Mouse (Mus musculus) retina, postnatal 1 day (tissue): Measurements from ENCODE around the gene Apol6.
"Not testable (repeated sequence)": the region's sequence is repeated elsewhere in the genome, so short reads cannot be mapped to it uniquely, and the experiment has no call there.

Experiments
- DNase-seq: peaks from one replicate; pipeline ENCODE4 v3.0.0-alpha.2; 2012

The Apol6 gene

DNA sequence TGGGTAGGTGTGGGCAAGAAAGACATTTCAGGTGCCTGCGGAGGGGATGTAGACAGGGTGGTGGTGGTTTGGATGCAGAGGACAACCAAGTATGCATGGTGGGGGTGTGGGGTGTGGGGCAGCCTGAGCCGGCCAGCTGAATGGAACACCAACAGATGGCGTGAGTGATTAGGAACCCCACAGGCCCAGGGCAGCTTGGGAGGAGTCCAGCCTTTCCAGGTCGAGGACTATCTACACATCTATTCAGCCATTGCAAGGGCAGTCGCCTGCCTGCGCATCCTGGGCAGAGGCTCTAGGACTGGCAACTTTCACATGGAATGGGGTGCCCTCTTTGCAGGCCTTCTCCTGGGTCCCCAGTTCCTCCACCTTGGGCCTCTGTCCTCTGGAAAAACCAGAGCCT lies 10.0 kb upstream of the Apol6 start:
- DNase-seq: no peak

DNA sequence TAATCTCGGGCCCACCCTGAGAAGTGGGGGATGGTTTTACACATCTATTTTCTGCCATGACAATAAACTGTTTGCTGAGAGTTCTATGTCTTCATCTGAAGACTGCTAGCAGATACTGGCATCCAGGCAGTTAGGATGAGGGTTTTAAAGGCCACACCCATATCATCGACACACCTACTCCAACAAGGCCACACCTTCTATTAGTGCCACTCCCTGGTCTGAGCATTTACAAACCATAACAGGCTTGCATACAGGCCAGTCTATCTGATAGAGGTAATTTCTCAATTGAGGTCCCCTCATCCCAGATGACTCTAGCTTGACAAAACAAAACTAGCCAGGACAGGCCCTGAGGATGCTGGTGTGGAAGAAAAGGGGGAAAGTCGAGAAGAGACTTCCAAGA lies 8.9 kb upstream of the Apol6 start:
- DNase-seq: no peak

DNA sequence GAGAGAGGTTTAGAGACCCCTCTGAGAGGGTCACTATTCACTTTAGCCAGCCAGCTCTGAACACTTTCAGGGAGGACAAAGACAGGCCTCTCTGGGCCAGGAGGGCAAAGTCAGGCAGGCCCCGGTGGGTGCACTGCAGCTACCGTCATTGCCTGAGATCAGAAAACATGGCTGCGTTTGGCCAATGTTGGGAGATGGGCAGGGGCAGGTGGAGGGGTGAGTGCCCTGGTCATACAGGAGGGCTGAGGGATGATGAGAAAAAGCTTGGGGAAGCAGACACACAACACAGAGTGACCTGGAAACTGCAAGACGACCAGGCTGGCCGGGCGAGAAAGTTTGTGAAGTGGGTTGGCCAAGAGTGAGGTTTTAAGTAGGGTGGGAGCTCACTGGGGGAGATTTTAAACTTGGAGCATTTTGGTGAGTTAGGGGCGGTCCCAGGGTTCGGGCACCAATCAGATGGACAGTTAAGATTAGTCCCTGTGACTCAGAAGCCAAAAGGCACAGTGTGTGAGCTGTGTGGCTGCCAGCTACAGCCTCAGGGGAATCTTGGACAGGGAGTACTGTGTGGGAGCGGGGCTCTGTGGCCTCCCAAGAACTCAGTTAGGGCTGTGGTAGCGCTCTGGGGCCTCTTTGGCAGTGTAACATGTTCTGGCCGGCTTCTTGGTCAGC lies 8.1 kb upstream of the Apol6 start:
- no peak for DNase-seq

DNA sequence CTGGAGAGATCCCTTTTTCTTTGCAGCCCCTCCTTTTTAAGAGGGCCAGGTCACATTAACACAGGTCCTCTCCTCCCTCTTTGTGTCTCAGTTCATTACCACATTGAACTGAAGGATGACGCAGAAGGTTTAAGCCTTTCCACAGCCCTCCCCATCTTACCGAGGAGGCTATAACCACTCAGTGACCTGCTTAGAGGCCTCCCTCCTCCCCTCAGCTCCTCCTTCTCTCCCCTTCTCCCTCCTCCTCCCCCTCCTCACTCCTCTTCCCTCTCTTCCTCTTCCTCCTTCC lies 7.6 kb upstream of the Apol6 start:
- DNase-seq: no peak

DNA sequence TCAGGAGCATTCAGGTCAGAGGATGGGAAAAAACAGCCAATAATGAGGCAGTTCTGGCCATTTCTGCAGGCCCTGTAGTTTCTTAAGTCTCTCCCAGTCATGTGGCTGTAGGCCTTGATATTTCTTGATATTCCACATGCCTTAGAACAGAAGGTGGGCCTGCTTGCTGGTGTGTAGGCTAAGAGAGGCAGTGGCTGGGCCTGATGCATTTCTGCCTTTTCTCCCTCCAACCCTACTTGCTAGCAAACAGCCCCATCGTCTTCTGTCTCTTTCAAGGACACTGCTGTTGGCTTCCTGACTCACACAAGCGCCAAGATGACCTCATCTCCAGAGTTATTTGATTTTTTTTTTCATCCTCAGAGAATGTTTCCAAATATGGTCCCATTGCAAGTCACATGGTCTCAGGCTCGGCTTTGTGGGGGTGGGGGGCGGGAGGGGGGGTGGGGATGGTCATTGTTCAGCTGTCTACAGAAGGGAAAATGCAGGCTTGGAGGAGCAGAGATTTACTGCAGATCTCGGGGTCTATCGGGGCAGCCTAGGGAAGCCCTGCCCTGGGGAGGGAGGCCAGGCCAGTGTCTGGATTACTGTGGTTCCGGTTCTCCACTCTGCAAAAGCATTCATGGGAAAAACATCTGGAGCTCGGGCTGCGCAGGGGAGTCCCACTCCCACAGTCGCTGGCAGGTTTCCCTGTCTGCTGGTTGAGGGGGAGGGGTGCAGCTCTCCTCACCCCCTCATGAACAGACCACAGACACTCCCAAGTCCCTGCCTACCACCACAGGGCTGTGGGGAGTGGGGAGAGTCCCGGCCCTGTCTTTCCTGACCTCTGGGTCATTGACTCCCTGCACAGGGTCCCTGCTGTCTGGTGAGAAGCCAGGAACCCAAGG lies 7.0 kb upstream of the Apol6 start:
- no peak for DNase-seq

DNA sequence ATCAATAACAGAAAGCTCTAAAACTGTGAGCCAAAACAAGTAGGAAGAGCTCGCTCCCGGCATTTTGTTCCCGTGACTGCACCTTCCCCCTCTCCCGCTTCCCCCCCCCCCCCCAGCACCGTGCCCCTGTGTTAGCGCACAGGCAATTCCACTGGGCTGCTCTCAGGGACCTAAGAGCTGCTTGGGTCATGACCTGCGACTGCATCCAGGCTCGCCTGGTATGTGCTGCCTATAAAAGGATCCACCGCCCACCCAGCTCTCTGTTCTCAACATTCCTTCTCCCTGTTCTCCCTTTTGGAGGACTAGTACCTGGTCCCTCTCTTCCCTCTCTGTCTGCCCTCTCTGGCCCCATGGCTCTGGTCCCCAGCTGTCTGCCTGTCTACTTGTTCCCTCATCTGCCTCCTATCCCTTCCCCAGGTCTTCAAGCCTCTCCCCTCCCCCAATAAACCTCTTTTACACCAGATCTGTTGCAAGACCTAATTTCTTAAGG lies 5.3 kb upstream of the Apol6 start:
- DNase-seq: no peak

DNA sequence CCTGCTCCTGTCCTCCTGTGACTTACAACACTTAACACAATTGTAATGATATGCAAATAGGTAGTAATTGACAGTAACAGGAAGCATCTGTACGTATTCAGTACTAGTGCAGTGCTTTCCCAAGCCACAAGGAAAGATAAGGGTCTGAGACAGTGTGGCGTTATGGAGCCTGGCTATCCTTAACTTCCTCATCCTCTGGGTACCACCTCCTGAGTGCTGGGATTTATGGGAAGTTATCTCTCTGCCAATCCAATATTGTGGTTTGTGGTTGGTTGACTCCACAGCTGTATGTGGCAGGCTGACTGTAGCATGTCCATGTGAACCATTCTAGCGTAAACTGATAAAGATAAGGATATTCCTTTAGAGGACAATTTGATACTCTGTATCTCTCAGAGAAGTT lies 3.7 kb upstream of the Apol6 start:
- no peak for DNase-seq

DNA sequence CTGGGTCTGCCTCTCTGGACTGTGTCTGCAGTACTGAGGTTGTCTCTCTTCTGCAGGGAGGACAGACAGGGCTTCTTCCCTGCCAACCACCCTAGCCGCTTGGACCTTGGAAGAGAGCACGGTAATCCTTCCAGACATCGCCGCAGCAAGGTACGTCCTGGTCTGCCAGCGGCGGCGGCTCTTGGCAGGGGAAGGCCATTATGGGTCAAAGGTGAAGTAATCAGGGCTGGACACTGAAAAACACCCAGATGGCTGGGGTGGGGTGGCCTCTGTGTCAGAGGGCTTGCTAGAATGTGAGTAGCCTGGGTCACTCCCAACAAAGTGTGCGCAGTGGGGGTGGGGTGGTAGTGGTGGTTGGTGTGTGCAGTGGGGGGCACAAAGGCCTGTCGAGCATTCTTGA lies 1.1 kb downstream of the Apol6 start:
- DNase-seq: no peak

DNA sequence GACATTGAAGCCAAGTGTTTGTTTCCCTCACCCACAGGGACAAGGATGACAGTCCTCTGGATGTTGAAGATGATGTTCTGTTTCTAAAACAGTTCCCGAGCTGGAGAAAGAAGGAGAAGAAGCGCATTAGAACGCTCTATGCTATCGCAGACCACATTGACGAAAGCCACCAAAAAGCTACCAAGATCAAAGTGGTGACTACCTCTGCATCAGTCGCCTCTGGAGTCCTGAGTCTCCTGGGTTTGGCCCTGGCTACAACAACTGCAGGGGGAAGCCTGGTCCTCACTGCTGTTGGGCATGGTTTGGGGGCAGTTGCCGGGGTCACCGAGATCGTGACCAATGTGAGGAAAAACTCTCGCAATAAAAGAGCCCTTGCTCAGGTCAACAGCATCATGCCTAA lies 6.0 kb downstream of the Apol6 start, which contains the start of gene Mb:
Gene Mb (minus strand): TSS at position 101 of the 400 bp plus-strand sequence.
- no peak for DNase-seq

DNA sequence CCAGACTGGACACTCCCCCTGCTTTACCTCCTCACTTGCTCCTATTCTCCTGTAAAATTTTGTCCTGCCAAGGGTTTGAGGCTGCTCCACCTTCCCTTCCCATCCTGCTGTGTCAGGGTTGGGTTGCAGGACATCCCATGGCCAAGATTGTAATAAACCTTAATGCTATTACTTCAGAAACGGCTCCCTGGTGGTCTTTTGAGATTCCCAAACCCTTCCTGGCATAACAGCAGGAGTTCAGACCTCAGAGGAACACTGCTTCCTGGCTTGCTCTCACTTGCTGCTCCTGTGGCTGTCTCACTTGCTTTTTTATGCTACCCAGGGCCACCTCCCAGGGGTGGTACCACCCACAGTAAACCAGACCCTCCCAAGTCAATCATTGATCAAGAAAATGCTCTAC lies 7.6 kb downstream of the Apol6 start:
- DNase-seq: no peak

DNA sequence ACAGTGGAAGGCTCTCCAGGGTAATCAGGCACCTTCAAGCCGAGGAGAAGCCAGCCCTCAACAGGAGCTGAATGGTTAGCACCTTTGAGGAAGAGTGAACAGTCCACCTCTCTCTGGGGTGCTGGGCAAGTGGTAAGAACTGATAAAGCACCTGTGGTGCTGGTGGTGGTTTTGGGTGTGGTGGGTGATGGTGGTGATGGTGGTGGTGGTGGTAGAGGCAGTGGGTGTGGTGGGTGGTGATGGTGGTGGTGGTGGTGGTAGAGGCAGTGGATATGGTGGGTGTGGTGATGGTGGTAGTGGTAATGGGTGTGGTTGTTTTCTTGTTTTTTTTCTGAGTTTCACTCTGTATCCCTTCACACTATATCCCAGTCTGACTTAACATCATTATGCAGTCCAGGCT lies 8.5 kb downstream of the Apol6 start:
- DNase-seq: no peak

DNA sequence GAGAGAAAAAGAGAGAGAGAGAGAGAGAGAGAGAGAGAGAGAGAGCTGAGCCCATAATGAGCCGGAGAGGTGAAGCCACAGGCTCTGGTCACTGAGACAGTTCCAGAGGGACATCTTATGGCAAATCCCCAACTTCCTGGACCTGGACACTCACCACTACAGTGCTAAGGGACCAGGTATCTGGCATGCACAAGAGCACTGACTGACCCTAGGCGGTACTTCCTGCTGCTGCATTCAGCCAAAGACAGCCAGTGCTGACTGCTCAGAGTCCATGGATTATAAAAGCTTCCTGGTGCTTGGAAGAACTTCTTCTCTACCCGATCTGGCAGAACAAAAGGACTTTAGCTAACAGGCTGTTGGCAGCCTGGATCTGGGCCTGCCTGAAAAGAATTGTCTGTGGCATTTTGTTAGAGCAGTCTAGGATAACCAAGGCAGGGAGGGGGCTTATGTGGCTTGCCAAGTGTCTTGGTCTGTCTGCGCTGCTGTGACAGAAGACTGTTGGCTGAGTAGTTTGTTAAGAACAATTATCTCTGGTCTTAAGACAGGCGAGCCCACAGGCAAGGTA lies 10.2 kb downstream of the Apol6 start:
- no peak for DNase-seq

DNA sequence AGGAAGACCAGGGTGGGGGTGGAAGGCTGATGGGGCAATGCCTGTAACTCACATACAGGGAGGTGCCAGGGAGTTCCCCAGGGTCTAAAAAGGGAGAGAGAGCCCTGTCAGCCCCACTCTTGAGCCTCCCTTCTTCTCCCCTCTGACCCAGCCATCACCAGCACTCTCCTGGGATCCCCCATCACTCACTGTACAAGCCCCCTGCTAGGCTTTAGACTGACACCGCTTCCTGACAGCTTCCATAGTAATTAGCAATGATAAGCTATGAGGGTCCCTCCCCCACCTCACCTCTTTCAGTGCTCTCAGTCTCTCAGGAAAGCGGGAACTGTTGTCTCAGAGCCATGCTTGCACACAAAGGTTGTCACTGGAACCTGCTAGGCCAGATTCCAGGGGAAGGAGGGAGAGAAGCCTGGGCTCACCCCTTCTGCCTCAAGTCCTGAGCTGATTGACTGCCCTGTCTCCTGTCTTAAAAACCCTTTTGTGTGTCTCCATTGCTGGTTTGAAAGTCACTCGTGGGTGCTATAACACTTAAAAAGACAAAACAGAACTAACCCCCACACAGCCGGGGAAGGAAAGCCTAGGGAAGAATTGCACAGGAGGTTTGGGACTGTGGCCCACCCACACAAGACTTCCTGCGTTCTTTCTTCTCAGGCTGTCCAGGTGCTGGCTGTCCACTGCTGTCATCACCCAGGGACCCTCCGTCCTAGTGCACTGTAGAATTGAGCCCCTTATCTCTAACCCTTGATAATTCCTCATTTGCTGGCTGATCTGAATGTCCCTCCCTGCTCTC lies 11.7 kb downstream of the Apol6 start:
- DNase-seq: no peak

DNA sequence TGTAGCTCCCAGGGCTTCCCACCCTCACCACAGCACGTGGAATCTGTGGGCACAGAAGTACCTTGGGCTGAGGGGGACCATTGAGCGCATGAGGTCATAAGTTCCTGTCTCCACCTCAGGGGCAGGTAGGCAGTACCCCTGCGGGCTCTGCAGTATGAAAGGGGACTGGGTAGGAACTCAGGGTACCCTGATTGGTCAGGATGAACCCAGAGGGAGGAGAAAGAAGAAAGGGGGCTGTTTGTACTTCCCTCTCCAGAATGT lies 12.2 kb downstream of the Apol6 start:
- DNase-seq: no peak

DNA sequence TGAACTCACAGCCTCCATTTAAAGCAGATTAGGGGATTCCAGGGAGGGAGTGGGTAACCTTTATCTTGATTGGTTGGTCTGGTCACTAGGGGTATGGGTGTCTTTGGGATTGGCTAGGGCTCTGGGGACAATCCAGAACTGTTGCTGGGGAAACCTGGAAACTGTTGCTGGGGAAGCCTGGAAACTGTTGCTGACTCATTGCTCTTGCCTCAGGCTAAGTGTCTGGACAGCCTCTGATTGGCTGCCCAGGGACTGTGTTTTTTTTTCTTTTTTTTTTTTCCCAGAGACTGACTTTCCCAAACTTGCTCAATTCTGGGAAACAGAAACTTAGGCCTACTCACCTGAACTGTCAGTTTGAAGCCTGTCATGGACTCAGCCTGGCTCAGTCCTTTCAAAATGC lies 14.0 kb downstream of the Apol6 start:
- no peak for DNase-seq

DNA sequence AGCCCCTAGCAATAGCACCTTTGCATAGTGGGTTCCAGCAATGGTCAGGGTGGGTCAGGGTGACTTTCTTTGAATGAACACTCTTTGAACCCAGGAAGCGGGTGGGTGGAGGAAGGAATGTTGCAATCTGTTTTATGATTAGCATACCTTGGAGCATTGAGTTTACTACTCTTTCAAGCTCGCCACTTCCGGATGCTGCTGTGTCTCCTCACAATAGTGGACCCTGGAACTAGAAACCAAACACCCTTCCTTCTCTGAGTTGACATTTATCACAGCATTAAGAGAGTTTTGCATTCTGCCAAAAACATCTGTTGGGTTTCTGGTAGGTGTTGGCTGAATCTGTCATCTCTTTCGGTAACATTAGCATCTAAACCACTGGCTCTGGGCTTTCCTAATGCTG lies 14.9 kb downstream of the Apol6 start:
- not testable (repeated sequence) for DNase-seq

DNA sequence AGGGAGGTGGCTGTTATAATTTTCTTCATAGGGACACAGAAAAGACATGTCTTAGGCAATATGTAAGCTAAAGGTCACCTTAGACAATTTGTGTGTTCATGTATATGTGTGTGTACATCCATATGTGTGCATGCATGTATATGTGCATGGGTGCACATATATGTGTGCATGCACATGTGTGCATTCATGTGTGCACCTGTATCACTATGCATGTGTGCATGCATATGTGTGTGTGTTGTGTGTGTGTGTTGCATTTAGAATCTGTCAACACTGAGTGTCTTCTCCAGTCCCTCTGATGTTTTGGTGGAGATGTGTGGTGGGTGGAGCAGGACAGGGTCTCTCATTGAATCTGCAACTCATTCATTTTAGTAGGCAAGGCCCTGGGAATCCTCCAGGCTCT lies 18.2 kb downstream of the Apol6 start:
- DNase-seq: no peak

DNA sequence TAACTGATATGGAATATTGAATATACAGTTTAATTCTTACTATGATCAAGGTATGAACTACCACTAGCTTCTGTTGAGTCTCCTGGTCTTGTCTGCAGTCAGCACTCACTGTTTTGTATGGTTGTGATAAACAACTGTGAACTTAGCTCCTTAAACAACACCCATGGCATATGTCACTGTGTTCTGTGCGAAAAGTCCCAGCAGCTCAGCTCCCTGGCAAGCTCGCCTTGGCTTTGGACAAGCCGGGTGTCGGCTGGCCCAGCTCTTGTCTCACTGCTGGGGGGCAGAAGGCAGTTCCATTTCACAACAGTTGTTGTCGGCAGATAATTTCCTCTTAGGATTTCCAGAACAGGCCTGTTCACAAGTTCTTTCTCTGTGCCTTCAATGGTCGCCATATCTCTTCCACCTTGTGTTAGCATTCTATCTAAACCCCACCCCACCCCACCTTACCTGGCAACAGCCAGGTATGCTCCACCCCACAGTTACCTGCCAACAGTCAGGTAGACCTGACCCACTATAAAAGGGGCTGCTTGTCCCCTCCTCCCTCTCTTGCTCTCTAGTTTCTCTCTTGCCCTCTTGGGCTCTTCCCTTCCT lies 20.8 kb downstream of the Apol6 start:
- DNase-seq: no peak

DNA sequence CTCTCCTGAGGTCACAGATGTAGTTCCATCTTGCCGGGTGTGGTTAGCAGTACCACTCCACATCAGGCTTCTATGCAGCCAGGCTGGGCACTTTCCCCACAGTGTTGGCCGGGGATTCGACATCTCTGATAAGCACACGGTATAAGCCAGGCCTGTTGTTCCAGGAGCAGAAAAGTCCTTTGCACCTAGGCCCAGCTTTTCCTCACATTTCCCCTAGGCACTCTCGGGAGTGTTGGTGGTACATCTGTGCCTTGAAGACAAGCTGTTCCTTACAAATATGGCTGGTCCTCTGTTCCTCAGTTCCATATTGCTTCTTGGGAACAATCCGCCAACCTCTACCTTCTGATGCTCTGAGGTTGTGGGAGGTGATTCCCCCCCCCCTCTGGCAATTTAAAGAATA lies 21.7 kb downstream of the Apol6 start:
- no peak for DNase-seq

DNA sequence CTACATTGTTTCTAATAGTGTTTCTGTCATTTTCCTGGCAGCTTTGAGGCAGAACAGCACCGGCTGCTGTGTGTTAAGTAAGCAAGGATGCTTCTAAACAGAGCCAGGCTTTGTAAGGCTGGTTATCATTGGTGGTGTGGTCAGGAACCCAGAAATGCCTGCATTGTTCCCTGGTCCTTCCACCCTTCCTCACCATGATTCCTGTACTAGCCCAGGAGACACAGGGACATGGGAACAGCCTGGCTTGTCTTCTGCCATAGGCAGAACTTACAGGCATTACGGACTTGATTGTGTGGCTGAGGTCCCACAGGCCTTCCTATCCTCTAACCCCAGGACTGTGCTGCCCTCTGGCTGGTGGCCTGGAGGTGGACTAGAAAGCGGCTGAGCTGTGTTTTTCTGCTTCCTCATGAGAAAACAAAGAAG lies 23.9 kb downstream of the Apol6 start:
- DNase-seq: peak; percentile 14

DNA sequence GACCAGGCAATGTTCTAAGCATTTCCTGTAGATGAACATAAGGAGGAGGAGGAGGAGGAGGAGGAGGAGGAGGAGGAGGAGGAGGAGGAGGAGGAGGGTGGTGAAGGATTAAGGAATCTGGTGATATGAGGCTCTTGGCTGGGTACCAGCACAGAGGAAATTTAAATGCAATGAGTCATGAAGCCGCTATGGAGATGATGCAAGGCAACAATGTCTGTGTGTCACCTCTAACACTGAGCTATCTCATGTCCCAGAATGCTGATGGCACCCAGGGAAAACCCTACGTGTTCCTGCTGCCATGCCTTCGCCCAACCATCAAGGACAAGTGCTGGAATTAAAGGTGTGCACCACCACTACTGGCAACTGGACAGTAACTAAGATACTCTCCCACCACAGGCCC lies 24.5 kb downstream of the Apol6 start:
- no peak for DNase-seq

DNA sequence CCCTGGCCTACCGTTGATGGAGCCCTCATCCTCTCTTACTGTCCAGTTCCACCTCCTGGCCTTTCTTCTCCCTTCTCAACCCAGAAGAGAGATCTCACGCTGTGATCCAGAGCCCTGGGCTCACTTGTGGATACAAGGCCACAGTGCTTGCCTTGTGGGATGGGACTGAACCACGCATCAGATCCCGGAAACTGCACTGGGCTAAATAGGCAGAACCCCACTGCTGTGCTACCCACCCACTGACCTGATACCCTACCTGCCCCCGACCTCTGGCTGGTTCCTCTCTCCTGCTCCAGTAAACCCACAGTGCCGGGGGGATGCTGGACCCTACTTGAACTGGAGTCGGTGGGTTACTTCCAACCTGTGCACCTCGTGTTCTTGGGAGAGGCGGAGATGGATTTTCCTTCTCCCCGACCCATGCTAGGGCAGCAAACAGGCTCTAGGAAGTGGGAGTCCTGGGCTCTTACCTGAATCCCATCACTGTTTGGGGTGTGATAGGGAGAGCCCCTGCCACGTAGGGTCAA lies 26.3 kb downstream of the Apol6 start:
- no peak for DNase-seq

DNA sequence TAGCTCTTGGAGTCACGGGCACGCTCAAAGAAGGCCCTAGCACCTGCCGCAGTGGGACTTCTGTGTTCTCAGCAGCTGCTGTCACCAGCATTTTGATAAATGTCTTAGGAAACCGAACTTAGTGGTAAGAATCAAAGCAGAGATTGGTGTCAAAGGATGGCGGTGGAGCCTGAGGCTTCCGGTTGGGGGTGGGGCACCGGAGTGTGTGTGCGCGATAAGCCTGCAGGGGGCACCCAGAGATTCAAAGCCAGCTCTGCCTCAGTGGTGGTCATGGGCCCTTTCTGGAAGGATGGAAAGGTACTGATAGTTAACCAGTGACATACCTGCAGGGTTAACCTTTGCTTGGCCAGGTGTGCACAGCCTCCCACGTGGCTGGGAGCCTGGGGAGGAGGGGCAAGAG lies 27.0 kb downstream of the Apol6 start:
- peak; percentile 50 for DNase-seq
